Mouse (Mus musculus) G1E (cell line): ENCODE results near the gene Inhbb.

Experiments
- CTCF ChIP-seq: IDR thresholded peaks from 2 replicates; pipeline ENCODE4 v1.5.1; 2012; ENCODE audit warnings: low read depth, low read length, inconsistent platforms, mixed read lengths
- TAL1 ChIP-seq: conservative IDR thresholded peaks from 2 replicates; pipeline ENCODE4 v1.6.1; 2012; ENCODE audit warnings: low read depth, low read length, inconsistent platforms, mixed read lengths

DNA sequence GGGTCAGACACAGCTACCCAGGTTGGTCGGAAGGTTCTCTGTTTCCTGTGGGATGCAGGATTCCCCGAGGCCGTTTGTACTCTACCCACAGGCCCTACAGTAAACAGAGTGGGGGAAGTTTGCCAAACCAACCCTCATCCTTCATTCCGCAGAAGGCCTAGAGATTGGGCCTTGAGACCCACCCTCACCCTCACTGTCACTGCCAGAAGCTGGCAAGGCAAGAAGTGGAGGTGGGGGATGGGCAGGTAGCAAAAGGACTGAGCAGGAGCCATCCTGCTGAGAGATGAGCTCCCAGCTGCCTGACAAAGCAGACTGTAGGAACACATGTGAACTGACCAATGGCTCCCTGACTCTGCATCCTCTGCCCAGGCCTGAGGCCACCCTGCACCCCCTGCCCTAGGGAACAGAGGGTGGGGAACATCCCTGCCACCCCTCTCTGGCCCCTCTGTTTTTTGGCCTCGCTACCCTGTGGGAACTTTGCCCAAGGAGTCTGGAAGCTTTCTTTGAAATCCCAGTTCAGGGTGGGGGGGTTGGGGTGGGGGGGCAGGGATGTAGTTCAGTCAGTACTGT lies 12.4 kb downstream of the Inhbb start:
- TF ChIP-seq CTCF (no peak), TAL1 (no peak)
